Comparison of ENCODE assay signal across 10 mouse cellular contexts in genomic region chr9:122534121-122534814, GRCm38 (mm10).
DNase-seq lines count a peak whose midpoint lies in the region; ATAC-seq and TF ChIP-seq lines count a peak whose summit lies in the region.
"Had no signal": no experiment of that assay in that cellular context is flagged by ENCODE, and none has a peak within 500 bp of the region (broad histone marks: within the 10 kb centered on the region; RNA-seq: fewer than 3 reads in every experiment).

No protein-coding gene starts in this region.

- H3K9me3 ChIP-seq in lung, embryonic 14.5 days (ENCODE audit: low read depth, low read length) = no peaks in the 10 kb centered on the region
- H3K9me3 ChIP-seq in forebrain, embryonic 16.5 days (ENCODE audit: control insufficient read depth, low read length) = no peaks in the 10 kb centered on the region
- H3K9me3 ChIP-seq: limb, embryonic 15.5 days had no signal

- WGBS in lung, embryonic 14.5 days = 26% methylated on average over 15 of the region's 15 CpGs
- WGBS in forebrain, embryonic 16.5 days = 14% methylated on average over 15 of the region's 15 CpGs

- no peaks in the 10 kb centered on the region for H3K36me3 ChIP-seq in lung, embryonic 14.5 days (ENCODE audit: insufficient read depth)
- H3K36me3 ChIP-seq in forebrain, embryonic 16.5 days (ENCODE audit: control insufficient read depth, insufficient read depth) = no peaks in the 10 kb centered on the region
- H3K36me3 ChIP-seq: limb, embryonic 15.5 days had no signal

- DNase-seq in lung, embryonic 14.5 days = peak; percentile 76
- DNase-seq in lung, postnatal 25 days (ENCODE audit: low spot score) = no peak
- DNase-seq in layer of hippocampus, postnatal 36 days = peak; percentile 26 to 41
- peak; percentile 48 for DNase-seq in right cerebral cortex, adult 18-20 months
- DNase-seq in adipocyte (ENCODE audit: low spot score) = no peak
- no peak for DNase-seq in urinary bladder, postnatal 36 days (ENCODE audit: low spot score in 2 of 2)

- no peaks in the 10 kb centered on the region for H3K27me3 ChIP-seq in lung, embryonic 14.5 days (ENCODE audit: insufficient read depth, low read length)
- peaks cover 4% of the 10 kb centered on the region; the same call in 1 of the 2 replicates for H3K27me3 ChIP-seq in forebrain, embryonic 16.5 days (replicated peaks; ENCODE audit: control insufficient read depth, insufficient read depth, low read length)

- peak; percentile 21; the same call in 1 of the 2 replicates for ATAC-seq in lung, embryonic 14.5 days (ENCODE audit: insufficient read depth)
- ATAC-seq in forebrain, embryonic 16.5 days = peak; percentile 78
- no peak for ATAC-seq in megakaryocyte progenitor cell, adult 5-6 weeks (replicated peaks; ENCODE audit: poor library complexity)

- no peak overlapping the region for H3K9ac ChIP-seq in lung, embryonic 14.5 days
- no peak overlapping the region for H3K9ac ChIP-seq in forebrain, embryonic 16.5 days (replicated peaks; ENCODE audit: low read depth, low read length)
- H3K9ac ChIP-seq: limb, embryonic 15.5 days had no signal

- no peak overlapping the region for H3K4me3 ChIP-seq in lung, embryonic 14.5 days (ENCODE audit: low read depth, low read length)
- H3K4me3 ChIP-seq in forebrain, embryonic 16.5 days (replicated peaks; ENCODE audit: low read length) = no peak overlapping the region
- H3K4me3 ChIP-seq: erythroblast, embryonic 14.5 days; limb, embryonic 15.5 days had no signal

- H3K27ac ChIP-seq in lung, embryonic 14.5 days (ENCODE audit: low read depth) = no peak overlapping the region
- no peak overlapping the region for H3K27ac ChIP-seq in forebrain, embryonic 16.5 days (ENCODE audit: low read length)
- H3K27ac ChIP-seq: limb, embryonic 15.5 days had no signal

- no peak overlapping the region for H3K4me2 ChIP-seq in lung, embryonic 14.5 days
- peak overlapping the region; percentile 16; the same call in 1 of the 2 replicates for H3K4me2 ChIP-seq in forebrain, embryonic 16.5 days (ENCODE audit: low read length)
- H3K4me2 ChIP-seq: limb, embryonic 15.5 days had no signal

- H3K4me1 ChIP-seq in lung, embryonic 14.5 days (ENCODE audit: insufficient read depth) = no peaks in the 10 kb centered on the region
- H3K4me1 ChIP-seq in forebrain, embryonic 16.5 days (replicated peaks; ENCODE audit: control insufficient read depth, insufficient read depth, low read length) = peaks cover 10% of the 10 kb centered on the region

- TF ChIP-seq CTCF in lung, embryonic 14.5 days (IDR thresholded peaks at IDR 0.05; ENCODE audit: low read depth) = no peak

Comparison
In these comparisons a context has a peak if more than half of its experiments do, and no peak if none do; other contexts are left out.
1. DNase-seq: peak in lung, embryonic 14.5 days (single experiment), layer of hippocampus, postnatal 36 days (2 of 2) and right cerebral cortex, adult 18-20 months (single experiment); none in lung, postnatal 25 days (single experiment), adipocyte (single experiment) and urinary bladder, postnatal 36 days (0 of 2).